Mouse (Mus musculus) mouse trophoblast stem cell (cell line): Measurements from ENCODE around the gene Polg2.
"Not testable (repeated sequence)": the region's sequence is repeated elsewhere in the genome, so short reads cannot be mapped to it uniquely, and the experiment has no call there.

ENCODE experiments used
- in situ Hi-C, 2 experiments: fragments of 300-500 bp; cut with MseI, MboI; formaldehyde crosslinking; loops; 2 replicates in 1 of 2; 3 replicates in 1 of 2; pipeline ENCODE4 v1.15.1; 2025

Gene Polg2

GRCm38 (mm10) chr11:106779388-106780088, at the start of gene Polg2:
Gene Polg2, minus strand, starts transcription at chr11:106779537.
- in situ Hi-C loops: no loop called here

- in situ Hi-C loops: no loop called here
Measured at GRCm38 (mm10) chr11:106828079-106828478, 48.7 kb upstream of the Polg2 start.

GRCm38 (mm10) chr11:106824403-106824802, 45.1 kb upstream of the Polg2 start:
- in situ Hi-C loops: no loop called here

- in situ Hi-C loops: no loop called here
Measured at GRCm38 (mm10) chr11:106823741-106824140, 44.4 kb upstream of the Polg2 start.

- in situ Hi-C loops: no loop called here
Measured at GRCm38 (mm10) chr11:106822911-106823310, 43.6 kb upstream of the Polg2 start.

GRCm38 (mm10) chr11:106822491-106822890, 43.2 kb upstream of the Polg2 start:
- in situ Hi-C loops: no loop called here

DNA sequence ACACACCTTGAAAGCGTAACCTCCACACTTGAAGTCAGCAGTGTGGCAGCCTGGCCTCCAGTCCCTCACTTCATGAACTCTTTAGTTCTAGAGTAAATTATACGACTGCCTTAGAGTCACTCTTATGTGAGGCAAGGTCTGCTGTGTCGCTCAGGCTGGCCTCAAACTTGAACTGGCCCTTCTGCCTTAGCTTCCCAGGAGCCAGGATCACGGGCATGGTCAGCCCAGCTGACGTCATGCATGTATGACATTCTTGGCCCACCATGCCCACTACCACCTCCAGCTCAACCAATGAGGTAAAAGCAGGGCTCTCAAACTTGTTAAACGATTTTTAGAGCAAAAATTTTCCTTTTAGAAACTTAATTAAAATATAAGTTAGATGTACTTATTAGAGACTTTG, 42.1 kb upstream of the Polg2 start:
- in situ Hi-C loops: no loop called here

GRCm38 (mm10) chr11:106820972-106821371, 41.6 kb upstream of the Polg2 start:
- in situ Hi-C loops: no loop called here

DNA sequence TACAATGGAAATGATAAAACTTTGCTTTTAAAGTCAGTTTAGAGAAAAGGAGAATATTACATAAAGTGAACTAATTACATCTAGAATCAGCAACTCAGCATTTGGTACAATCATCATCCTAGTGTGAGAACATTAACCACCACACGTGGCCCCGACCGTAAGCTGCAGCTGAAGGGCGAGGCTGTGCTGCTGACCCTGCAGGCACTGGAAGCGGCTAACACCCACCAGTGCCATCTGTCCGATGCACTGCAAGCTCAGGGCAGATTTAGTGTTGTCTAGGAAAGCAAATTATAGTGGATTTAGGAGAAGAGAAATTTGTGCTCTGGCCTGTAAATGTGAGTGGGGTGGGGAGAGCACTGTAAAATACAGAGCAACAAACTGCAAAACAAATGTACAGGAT, 40.9 kb upstream of the Polg2 start:
- in situ Hi-C loops: no loop called here

- in situ Hi-C loops: no loop called here
Measured at GRCm38 (mm10) chr11:106819595-106819994, 40.3 kb upstream of the Polg2 start.

DNA sequence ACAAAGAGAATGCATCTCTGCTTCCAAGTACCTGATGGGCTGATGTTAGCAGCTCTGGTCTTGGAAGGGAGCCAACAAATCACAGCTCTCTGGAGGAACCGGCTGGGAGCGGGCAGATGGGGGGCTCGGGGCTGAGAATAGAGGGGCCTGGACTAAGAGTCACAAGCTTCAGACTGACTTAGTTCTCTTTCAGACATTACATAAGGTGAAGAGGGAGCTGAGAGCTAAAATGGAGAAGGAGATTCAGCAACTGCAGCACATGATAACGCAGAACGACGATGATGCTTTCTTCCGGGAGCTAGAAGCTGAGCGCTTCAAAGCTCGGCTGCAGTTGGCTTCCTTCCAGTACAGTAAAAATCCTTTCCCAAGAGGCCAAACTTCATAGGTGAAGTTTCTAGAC, 39.0 kb upstream of the Polg2 start:
- in situ Hi-C loops: no loop called here

DNA sequence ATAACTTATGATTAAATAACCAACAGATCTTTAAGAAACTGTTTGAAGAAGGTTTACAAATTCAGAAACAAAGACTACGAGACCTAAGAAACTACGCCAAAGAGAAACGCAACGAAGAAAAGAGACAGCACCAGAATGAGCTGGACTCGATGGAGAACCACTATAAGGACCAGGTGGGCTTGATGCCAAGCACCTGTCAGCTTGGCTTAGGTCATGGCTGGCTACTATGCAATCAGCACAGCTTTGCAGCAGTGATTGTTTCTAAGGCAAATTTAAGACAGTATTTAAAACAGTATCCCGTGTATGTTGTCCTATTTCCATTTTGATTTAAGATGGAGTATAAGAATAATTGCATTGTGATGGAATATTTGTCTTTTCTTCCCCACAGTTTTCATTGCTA, 38.5 kb upstream of the Polg2 start:
- in situ Hi-C loops: no loop called here

DNA sequence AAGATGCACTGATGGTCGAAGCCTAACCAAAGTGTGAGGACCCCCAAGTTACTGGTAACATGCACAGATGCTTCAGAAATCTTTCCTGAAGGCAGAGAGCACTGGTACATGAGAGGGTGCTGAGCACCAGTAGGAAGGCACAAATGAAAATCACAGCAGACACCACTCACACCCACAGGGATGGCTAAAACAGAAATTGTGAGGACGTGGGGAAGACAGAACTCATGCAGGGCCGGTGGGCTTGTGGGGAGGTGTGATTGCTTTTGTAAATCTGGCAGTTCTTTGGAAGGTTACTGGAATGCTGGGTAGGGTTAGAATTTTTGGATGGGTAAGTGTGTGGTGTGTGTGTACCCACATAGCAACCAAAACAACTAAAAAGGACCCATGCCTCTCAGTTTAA, 37.8 kb upstream of the Polg2 start:
- in situ Hi-C loops: no loop called here

DNA sequence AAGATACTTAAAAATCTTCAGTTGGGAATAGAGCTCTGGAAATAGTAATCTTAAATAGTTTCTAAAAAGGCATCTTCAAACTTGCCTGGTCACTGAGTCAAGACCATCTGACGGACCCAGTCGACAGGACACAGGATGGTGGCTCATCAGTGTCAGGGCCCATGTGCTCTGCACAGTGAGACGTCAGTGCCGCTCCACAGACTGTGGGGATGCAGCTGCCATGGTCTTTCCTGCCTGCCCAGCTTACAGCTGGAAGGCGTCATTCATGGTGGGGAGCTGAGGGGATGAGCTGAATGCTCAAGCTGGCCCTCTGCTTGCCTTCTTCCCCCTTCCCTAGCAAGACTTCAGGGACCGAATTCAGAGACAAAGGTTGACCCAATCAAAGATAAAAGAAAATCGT, 37.0 kb upstream of the Polg2 start:
- in situ Hi-C loops: no loop called here

DNA sequence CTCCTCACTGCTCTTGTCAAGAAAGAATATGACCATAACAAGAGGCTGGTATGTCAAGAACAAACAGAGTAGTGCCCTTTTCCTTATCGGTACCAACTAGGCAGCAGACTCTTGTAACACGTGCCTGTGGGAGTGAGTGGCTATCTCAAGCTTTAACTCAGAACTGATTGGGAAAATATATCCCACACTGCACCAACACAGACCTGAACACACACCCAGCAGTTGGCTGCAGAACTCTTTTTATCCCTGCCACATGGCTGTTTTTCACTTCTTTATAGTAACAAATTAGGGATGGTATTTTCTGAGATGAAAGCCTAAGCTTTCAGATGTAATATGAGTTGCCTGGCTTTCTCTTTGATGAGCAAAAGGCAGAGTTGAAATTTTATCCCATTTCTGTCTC, 36.4 kb upstream of the Polg2 start:
- in situ Hi-C loops: no loop called here

GRCm38 (mm10) chr11:106815331-106815730, 36.0 kb upstream of the Polg2 start:
- in situ Hi-C loops: no loop called here

GRCm38 (mm10) chr11:106814601-106815320, 35.4 kb upstream of the Polg2 start:
- in situ Hi-C loops: no loop called here

- in situ Hi-C loops: no loop called here
Measured at GRCm38 (mm10) chr11:106812410-106813136, 33.2 kb upstream of the Polg2 start.

DNA sequence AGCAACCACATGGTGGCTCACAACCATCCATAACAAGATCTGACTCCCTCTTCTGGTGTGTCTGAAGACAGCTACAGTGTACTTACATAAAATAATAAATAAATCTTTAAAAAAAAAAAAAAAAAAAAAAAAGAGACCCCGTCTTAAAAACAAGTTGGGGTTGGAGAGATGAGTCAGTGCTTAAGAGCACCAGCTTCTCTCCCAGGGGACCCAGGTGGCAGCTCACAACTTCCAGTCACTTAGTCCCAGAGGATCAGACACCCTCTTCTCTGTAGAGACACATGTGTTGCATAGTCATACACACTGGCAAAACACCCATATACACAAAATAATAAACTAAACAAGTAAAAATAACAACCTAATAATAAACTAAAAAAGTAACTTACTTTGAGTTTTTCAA, 28.1 kb upstream of the Polg2 start:
- in situ Hi-C loops: not testable (repeated sequence)

DNA sequence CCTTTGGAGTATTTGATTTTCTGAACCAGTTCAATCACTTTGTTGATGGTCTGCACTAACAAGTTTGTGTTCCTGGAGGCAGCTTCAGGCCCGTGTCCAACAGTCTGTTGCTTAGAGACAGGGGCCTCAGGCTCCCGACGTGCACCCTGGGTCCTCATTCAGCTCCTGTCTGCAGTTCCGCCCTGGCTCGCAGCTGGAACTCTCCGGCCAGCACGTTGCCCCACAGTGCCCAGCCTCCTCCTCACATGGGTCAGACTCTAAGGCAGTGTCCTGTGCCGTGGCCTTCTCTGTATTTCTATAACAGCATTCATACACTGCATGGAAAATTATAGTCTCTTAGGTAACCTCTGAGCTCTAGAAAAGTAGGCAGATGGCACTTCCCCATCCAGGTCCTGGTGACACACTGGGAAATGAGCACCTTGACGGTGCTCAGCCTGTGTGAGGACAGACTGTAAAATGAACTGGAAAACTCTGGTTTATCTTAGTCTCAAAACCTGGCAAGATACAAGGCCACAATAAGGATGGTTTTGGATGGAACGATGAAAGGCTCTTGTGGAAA, 22.8 kb upstream of the Polg2 start:
- in situ Hi-C loops: no loop called here

DNA sequence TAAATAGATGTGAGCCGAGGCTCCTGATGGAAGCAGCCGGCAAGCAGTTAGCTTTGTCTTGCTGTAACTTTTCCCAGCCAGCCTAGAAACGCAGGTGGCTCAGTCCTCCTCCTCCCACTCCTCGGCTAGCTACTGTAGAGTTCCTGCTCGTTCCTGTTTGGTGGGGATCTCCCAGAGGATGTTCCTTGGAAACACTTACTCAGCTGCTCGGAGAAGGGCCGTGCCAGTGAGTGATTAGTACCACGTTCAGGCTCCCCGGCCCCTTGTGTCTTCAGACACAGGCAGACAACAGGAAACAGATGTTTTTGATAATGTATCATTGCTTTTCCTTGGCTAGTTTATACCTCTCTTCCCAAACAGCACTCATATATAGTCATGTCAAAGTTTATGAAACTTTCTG, 16.3 kb upstream of the Polg2 start:
- in situ Hi-C loops: no loop called here

DNA sequence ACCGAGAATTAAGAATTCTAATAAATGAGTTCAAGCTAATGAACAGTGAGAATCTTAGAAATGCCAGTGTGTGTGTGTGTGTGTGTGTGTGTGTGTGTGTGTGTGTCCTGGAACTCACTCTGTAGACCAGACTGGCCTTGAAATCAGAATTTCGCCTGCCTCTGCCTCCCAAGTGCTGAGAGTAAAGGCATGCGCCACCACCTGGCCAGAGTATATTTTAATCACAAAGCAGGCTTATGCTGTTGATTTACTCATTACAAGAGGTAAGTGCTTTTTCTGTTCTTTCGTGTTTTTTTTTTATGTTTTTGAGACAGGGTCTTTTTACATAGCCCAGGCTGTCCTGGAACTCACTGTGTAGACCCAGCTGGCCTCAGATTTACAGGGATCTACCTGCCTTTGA, 14.5 kb upstream of the Polg2 start:
- in situ Hi-C loops: no loop called here
